Mouse (Mus musculus): Measurements from ENCODE around the gene Elf2. TPM values are rescaled to one million over a fixed set of nuclear protein-coding genes. Genes with fewer than 3 reads are reported as not detected.

The Elf2 gene
- polyA plus RNA-seq, 1 experiment: 87.8 TPM

GRCm38 (mm10) chr3:51316876-51317275 is 23.6 kb downstream of the Elf2 start:
- Histone ChIP-seq H3K36me3 (ENCODE audit: control insufficient read depth, insufficient read depth, low read length) (no peaks in the 10 kb centered on the region; the same call in 1 of the 2 replicates), H3K27me3 (ENCODE audit: control insufficient read depth, insufficient read depth, low read length) (no peaks in the 10 kb centered on the region), H3K27ac (ENCODE audit: control insufficient read depth, insufficient read depth, low read depth, low read length) (no peak overlapping the region), H3K4me3 (ENCODE audit: control insufficient read depth, low read depth, low read length) (no peak overlapping the region), H3K4me1 (ENCODE audit: control insufficient read depth, insufficient read depth, low read length) (no peaks in the 10 kb centered on the region)
- TF ChIP-seq CTCF (IDR thresholded peaks at IDR 0.05; ENCODE audit: control insufficient read depth, insufficient read depth, insufficient replicate concordance, low read depth, low read length) (no peak), POLR2A (IDR thresholded peaks at IDR 0.05; ENCODE audit: control insufficient read depth, low read depth, low read length) (no peak)

GRCm38 (mm10) chr3:51311638-51312037 is 28.8 kb downstream of the Elf2 start:
- Histone ChIP-seq H3K27me3 (ENCODE audit: control insufficient read depth, insufficient read depth, low read length) (no peaks in the 10 kb centered on the region), H3K36me3 (ENCODE audit: control insufficient read depth, insufficient read depth, low read length) (no peaks in the 10 kb centered on the region), H3K27ac (ENCODE audit: control insufficient read depth, insufficient read depth, low read depth, low read length) (no peak overlapping the region), H3K4me1 (ENCODE audit: control insufficient read depth, insufficient read depth, low read length) (no peaks in the 10 kb centered on the region), H3K4me3 (ENCODE audit: control insufficient read depth, low read depth, low read length) (no peak overlapping the region)
- no peak for TF ChIP-seq CTCF (IDR thresholded peaks at IDR 0.05; ENCODE audit: control insufficient read depth, insufficient read depth, insufficient replicate concordance, low read depth, low read length)
- no peak for TF ChIP-seq POLR2A (IDR thresholded peaks at IDR 0.05; ENCODE audit: control insufficient read depth, low read depth, low read length)

GRCm38 (mm10) chr3:51310098-51310497 is 30.4 kb downstream of the Elf2 start:
- Histone ChIP-seq H3K36me3 (ENCODE audit: control insufficient read depth, insufficient read depth, low read length) (no peaks in the 10 kb centered on the region), H3K4me3 (ENCODE audit: control insufficient read depth, low read depth, low read length) (no peak overlapping the region), H3K27ac (ENCODE audit: control insufficient read depth, insufficient read depth, low read depth, low read length) (no peak overlapping the region), H3K27me3 (ENCODE audit: control insufficient read depth, insufficient read depth, low read length) (no peaks in the 10 kb centered on the region), H3K4me1 (ENCODE audit: control insufficient read depth, insufficient read depth, low read length) (no peaks in the 10 kb centered on the region)
- TF ChIP-seq CTCF (IDR thresholded peaks at IDR 0.05; ENCODE audit: control insufficient read depth, insufficient read depth, insufficient replicate concordance, low read depth, low read length) (no peak), POLR2A (IDR thresholded peaks at IDR 0.05; ENCODE audit: control insufficient read depth, low read depth, low read length) (no peak)

- no peak overlapping the region for H3K4me3 ChIP-seq (ENCODE audit: control insufficient read depth, low read depth, low read length)
- TF ChIP-seq CTCF (IDR thresholded peaks at IDR 0.05; ENCODE audit: control insufficient read depth, insufficient read depth, insufficient replicate concordance, low read depth, low read length): no peak
- TF ChIP-seq POLR2A (IDR thresholded peaks at IDR 0.05; ENCODE audit: control insufficient read depth, low read depth, low read length): no peak
- H3K27ac ChIP-seq (ENCODE audit: control insufficient read depth, insufficient read depth, low read depth, low read length): no peak overlapping the region
- no peaks in the 10 kb centered on the region for H3K36me3 ChIP-seq (ENCODE audit: control insufficient read depth, insufficient read depth, low read length)
- H3K4me1 ChIP-seq (ENCODE audit: control insufficient read depth, insufficient read depth, low read length): no peaks in the 10 kb centered on the region
- no peaks in the 10 kb centered on the region for H3K27me3 ChIP-seq (ENCODE audit: control insufficient read depth, insufficient read depth, low read length)
Observed at GRCm38 (mm10) chr3:51306621-51307020, 33.8 kb downstream of the Elf2 start.

- no peak for TF ChIP-seq CTCF (IDR thresholded peaks at IDR 0.05; ENCODE audit: control insufficient read depth, insufficient read depth, insufficient replicate concordance, low read depth, low read length)
- TF ChIP-seq POLR2A (IDR thresholded peaks at IDR 0.05; ENCODE audit: control insufficient read depth, low read depth, low read length): no peak
- H3K4me1 ChIP-seq (ENCODE audit: control insufficient read depth, insufficient read depth, low read length): no peaks in the 10 kb centered on the region
- H3K27ac ChIP-seq (ENCODE audit: control insufficient read depth, insufficient read depth, low read depth, low read length): no peak overlapping the region
- no peaks in the 10 kb centered on the region for H3K36me3 ChIP-seq (ENCODE audit: control insufficient read depth, insufficient read depth, low read length)
- no peak overlapping the region for H3K4me3 ChIP-seq (ENCODE audit: control insufficient read depth, low read depth, low read length)
- H3K27me3 ChIP-seq (ENCODE audit: control insufficient read depth, insufficient read depth, low read length): no peaks in the 10 kb centered on the region
Observed at GRCm38 (mm10) chr3:51305961-51306360, 34.5 kb downstream of the Elf2 start.

DNA sequence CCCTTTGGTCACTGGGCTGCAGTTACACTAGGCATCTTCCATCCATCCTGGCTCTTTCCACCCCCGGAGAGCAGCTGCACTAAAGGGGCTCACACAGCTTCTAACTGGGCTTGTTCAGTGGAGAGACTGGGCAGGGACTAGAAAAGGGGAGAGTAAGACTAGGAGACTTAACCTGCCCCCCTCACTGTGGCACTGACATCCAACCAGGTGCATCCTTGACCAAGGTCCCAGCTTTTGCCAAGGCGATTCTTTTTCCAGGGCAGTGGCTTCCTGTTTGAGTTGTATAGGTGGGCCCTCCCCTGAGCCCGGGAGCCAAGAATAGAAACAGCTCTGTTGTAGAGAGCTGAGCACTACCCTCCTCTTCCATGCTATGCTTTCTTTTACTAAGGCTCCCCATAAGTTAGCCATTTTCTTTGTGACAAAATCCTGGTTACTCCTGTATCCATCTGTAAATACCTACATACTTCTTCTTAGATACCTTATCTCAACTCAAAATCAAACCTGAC is 37.4 kb downstream of the Elf2 start:
- H3K27ac ChIP-seq (ENCODE audit: control insufficient read depth, insufficient read depth, low read depth, low read length): no peak overlapping the region
- H3K4me1 ChIP-seq (ENCODE audit: control insufficient read depth, insufficient read depth, low read length): no peaks in the 10 kb centered on the region
- TF ChIP-seq CTCF (IDR thresholded peaks at IDR 0.05; ENCODE audit: control insufficient read depth, insufficient read depth, insufficient replicate concordance, low read depth, low read length) (no peak), POLR2A (IDR thresholded peaks at IDR 0.05; ENCODE audit: control insufficient read depth, low read depth, low read length) (no peak)
- no peak overlapping the region for H3K4me3 ChIP-seq (ENCODE audit: control insufficient read depth, low read depth, low read length)
- no peaks in the 10 kb centered on the region for H3K36me3 ChIP-seq (ENCODE audit: control insufficient read depth, insufficient read depth, low read length)
- no peaks in the 10 kb centered on the region for H3K27me3 ChIP-seq (ENCODE audit: control insufficient read depth, insufficient read depth, low read length)

- H3K36me3 ChIP-seq (ENCODE audit: control insufficient read depth, insufficient read depth, low read length): no peaks in the 10 kb centered on the region
- no peaks in the 10 kb centered on the region for H3K27me3 ChIP-seq (ENCODE audit: control insufficient read depth, insufficient read depth, low read length)
- TF ChIP-seq POLR2A (IDR thresholded peaks at IDR 0.05; ENCODE audit: control insufficient read depth, low read depth, low read length): no peak
- no peak for TF ChIP-seq CTCF (IDR thresholded peaks at IDR 0.05; ENCODE audit: control insufficient read depth, insufficient read depth, insufficient replicate concordance, low read depth, low read length)
Observed at GRCm38 (mm10) chr3:51301583-51301982, 38.9 kb downstream of the Elf2 start.

DNA sequence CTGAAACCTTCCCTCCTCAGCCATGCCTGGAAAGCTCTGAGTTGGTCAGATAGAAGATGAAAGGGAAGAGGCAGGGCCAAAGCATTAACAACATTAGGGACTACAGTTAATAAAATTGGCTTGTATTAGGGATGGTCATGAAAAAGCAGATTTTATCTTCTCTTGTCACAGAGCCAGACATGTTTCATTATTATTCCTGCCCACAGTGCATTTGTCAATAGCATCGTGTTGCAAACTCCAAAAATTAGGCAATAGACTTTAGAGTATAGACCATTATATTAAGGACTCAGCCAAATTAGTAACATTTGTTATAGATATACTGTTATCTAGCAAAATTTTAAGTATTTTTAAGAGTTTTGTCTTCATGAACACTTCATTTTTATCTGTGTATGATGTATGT is 43.7 kb downstream of the Elf2 start:
- Histone ChIP-seq H3K4me3 (ENCODE audit: control insufficient read depth, low read depth, low read length) (no peak overlapping the region), H3K27ac (ENCODE audit: control insufficient read depth, insufficient read depth, low read depth, low read length) (no peak overlapping the region), H3K36me3 (ENCODE audit: control insufficient read depth, insufficient read depth, low read length) (no peaks in the 10 kb centered on the region; the same call in 1 of the 2 replicates), H3K4me1 (ENCODE audit: control insufficient read depth, insufficient read depth, low read length) (no peaks in the 10 kb centered on the region), H3K27me3 (ENCODE audit: control insufficient read depth, insufficient read depth, low read length) (no peaks in the 10 kb centered on the region)
- TF ChIP-seq POLR2A (IDR thresholded peaks at IDR 0.05; ENCODE audit: control insufficient read depth, low read depth, low read length): no peak
- TF ChIP-seq CTCF (IDR thresholded peaks at IDR 0.05; ENCODE audit: control insufficient read depth, insufficient read depth, insufficient replicate concordance, low read depth, low read length): no peak

More at GRCm38 (mm10) chr3:51301583-51301982, 38.9 kb downstream of the Elf2 start:
- Histone ChIP-seq H3K4me3 (ENCODE audit: control insufficient read depth, low read depth, low read length) (no peak overlapping the region), H3K4me1 (ENCODE audit: control insufficient read depth, insufficient read depth, low read length) (no peaks in the 10 kb centered on the region), H3K27ac (ENCODE audit: control insufficient read depth, insufficient read depth, low read depth, low read length) (no peak overlapping the region)

All from testis, adult 2 months (tissue).